Comparison of ENCODE assay signal across 8 mouse cellular contexts in the genomic region with DNA sequence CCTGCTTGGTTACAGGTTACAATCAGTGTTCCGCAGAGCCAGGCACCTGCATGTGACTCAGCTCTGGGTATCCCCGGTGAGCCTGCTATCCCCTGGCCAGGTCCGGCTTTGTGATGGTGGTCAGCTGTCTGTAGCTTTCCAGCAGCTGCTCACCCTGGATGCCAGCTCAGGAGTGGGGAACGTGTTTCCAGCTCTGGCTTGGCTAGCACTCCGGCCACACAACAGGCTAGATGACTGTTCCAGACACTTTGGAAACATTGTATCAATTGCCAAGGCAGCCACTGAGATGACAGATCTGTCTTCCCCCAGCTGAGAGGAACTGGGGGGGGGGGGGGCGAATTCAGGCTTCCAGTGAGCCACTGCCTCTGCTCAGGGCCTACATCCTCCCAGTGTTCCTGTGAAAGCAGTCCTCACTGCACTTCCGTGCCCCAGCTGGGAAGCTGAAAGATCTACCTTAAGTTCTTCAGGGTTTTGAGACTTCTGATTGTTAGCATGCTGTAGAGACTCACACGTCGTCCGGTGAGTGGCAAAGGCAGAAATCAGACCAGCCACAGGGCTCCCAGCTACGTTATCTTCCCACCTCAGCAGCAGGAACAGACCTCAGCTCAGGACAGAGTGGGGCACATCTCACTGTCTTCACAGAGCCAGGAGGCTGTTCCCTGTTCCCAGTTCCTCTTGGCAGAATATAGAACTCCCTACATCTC.
DNase-seq lines count a peak whose midpoint lies in the region; ATAC-seq lines count a peak whose summit lies in the region.

No protein-coding gene starts in this region.

- ATAC-seq in forebrain, embryonic 15.5 days (replicated peaks): no peak
- ATAC-seq in heart, embryonic 13.5 days (ENCODE audit: extremely low read depth, insufficient number of reproducible peaks, low FRiP score, low TSS enrichment): no peak
- peak; percentile 40; the same call in 1 of the 2 replicates for ATAC-seq in lung, embryonic 15.5 days (ENCODE audit: borderline replicate concordance, extremely low read depth, low FRiP score, low TSS enrichment)

- H3K9me3 ChIP-seq in forebrain, embryonic 10.5 days: no peaks in the 10 kb centered on the region
- no peaks in the 10 kb centered on the region for H3K9me3 ChIP-seq in forebrain, embryonic 15.5 days
- H3K9me3 ChIP-seq in heart, embryonic 13.5 days: no peaks in the 10 kb centered on the region
- H3K9me3 ChIP-seq in lung, embryonic 15.5 days: no peaks in the 10 kb centered on the region

- peaks cover 22% of the 10 kb centered on the region for H3K36me3 ChIP-seq in forebrain, embryonic 10.5 days (replicated peaks)
- no peaks in the 10 kb centered on the region for H3K36me3 ChIP-seq in forebrain, embryonic 15.5 days
- peaks cover 14% of the 10 kb centered on the region for H3K36me3 ChIP-seq in heart, embryonic 13.5 days
- H3K36me3 ChIP-seq in lung, embryonic 15.5 days: no peaks in the 10 kb centered on the region; the same call in 1 of the 2 replicates

- no peak overlapping the region for H3K4me2 ChIP-seq in forebrain, embryonic 15.5 days (replicated peaks)
- H3K4me2 ChIP-seq in heart, embryonic 13.5 days: no peak overlapping the region
- H3K4me2 ChIP-seq in lung, embryonic 15.5 days: no peak overlapping the region

- no peak overlapping the region for H3K4me3 ChIP-seq in forebrain, embryonic 10.5 days
- H3K4me3 ChIP-seq in forebrain, embryonic 15.5 days: no peak overlapping the region
- H3K4me3 ChIP-seq in heart, embryonic 13.5 days: no peak overlapping the region
- H3K4me3 ChIP-seq in lung, embryonic 15.5 days: no peak overlapping the region

- H3K9ac ChIP-seq in forebrain, embryonic 15.5 days (replicated peaks): no peak overlapping the region
- H3K9ac ChIP-seq in heart, embryonic 13.5 days: peak overlapping the region; percentile 37; the same call in 1 of the 2 replicates
- H3K9ac ChIP-seq in lung, embryonic 15.5 days: no peak overlapping the region

- H3K4me1 ChIP-seq in forebrain, embryonic 10.5 days: peaks cover 40% of the 10 kb centered on the region
- H3K4me1 ChIP-seq in forebrain, embryonic 15.5 days: peaks cover 74% of the 10 kb centered on the region
- H3K4me1 ChIP-seq in heart, embryonic 13.5 days: peaks cover 63% of the 10 kb centered on the region
- peaks cover 57% of the 10 kb centered on the region for H3K4me1 ChIP-seq in lung, embryonic 15.5 days

- 89% methylated on average over 11 of the region's 11 CpGs for WGBS in forebrain, embryonic 10.5 days
- 70% methylated on average over 11 of the region's 11 CpGs for WGBS in forebrain, embryonic 15.5 days
- 45% methylated on average over 11 of the region's 11 CpGs for WGBS in heart, embryonic 13.5 days
- 58% methylated on average over 11 of the region's 11 CpGs for WGBS in lung, embryonic 15.5 days

- 0 out of 2 replicates have a peak overlapping the region, but pooled peaks have one; percentile 2 for H3K27ac ChIP-seq in forebrain, embryonic 10.5 days
- no peak overlapping the region for H3K27ac ChIP-seq in forebrain, embryonic 15.5 days (replicated peaks)
- peak overlapping the region; percentile 42 for H3K27ac ChIP-seq in heart, embryonic 13.5 days (replicated peaks)
- H3K27ac ChIP-seq in lung, embryonic 15.5 days: peak overlapping the region; percentile 11; the same call in 1 of the 2 replicates

- no peaks in the 10 kb centered on the region for H3K27me3 ChIP-seq in forebrain, embryonic 10.5 days (ENCODE audit: poor library complexity, severe bottlenecking)
- H3K27me3 ChIP-seq in forebrain, embryonic 15.5 days: no peaks in the 10 kb centered on the region
- H3K27me3 ChIP-seq in heart, embryonic 13.5 days (replicated peaks): no peaks in the 10 kb centered on the region
- H3K27me3 ChIP-seq in lung, embryonic 15.5 days: no peaks in the 10 kb centered on the region

- DNase-seq in forebrain, embryonic 10.5 days (ENCODE audit: extremely low spot score, low spot score): no peak
- DNase-seq in adipocyte (ENCODE audit: low spot score): peak; percentile 17
- no peak for DNase-seq in retina, postnatal 1 day
- DNase-seq in adrenal gland, adult 8-10 months: no peak
- DNase-seq in urinary bladder, postnatal 10 days (ENCODE audit: low spot score): no peak
